Mouse (Mus musculus) testis, adult 2 months (tissue): Measurements from ENCODE around the gene Tln2.

Experiments
- CTCF ChIP-seq: fragments of 200-500 bp; IDR thresholded peaks from 2 replicates; pipeline ENCODE4 v1.5.1; 2012; ENCODE audit warnings: low read depth, mild to moderate bottlenecking, inconsistent platforms, low read length, moderate library complexity; ENCODE audit not compliant: control insufficient read depth, insufficient read depth, insufficient replicate concordance
- POLR2A ChIP-seq: fragments of 200-500 bp; IDR thresholded peaks from 2 replicates; pipeline ENCODE4 v1.6.1; 2012; ENCODE audit warnings: low read depth, mild to moderate bottlenecking, inconsistent platforms, low read length, moderate library complexity; ENCODE audit not compliant: control insufficient read depth

- TF ChIP-seq POLR2A (no peak), CTCF (no peak)
These were observed 42.8 kb upstream of the Tln2 start for GRCm38 (mm10) chr9:67602347-67602746.
